Mouse (Mus musculus) stomach, postnatal 0 days (tissue): ENCODE results near the gene Ptpn7. TPM values are rescaled to one million over a fixed set of nuclear protein-coding genes. Genes with fewer than 3 reads are reported as not detected.
"Not testable (repeated sequence)": the region's sequence is repeated elsewhere in the genome, so short reads cannot be mapped to it uniquely, and the experiment has no call there.

Experiments
- ATAC-seq: fragments of 200-750 bp; cut with Nextera tagmentation; 2 replicates; pipeline ENCODE4 v1.8.0; 2017; ENCODE audit not compliant: low FRiP score, low TSS enrichment
- DNase-seq: peaks from one replicate; pipeline ENCODE4 v3.0.0-alpha.2; 2016; ENCODE audit warnings: low spot score
- H3K27ac ChIP-seq: fragments of 300-500 bp; sonication (generic); replicated peaks from 2 replicates; pipeline ENCODE4 v1.5.1; 2014; ENCODE audit warnings: mild to moderate bottlenecking, control low read depth
- H3K27me3 ChIP-seq: fragments of 300-500 bp; sonication (generic); 2 replicates; pipeline ENCODE4 v1.6.1; 2014; ENCODE audit warnings: low read length; ENCODE audit not compliant: control insufficient read depth, insufficient read depth
- H3K36me3 ChIP-seq: fragments of 300-500 bp; sonication (generic); 2 replicates; pipeline ENCODE4 v1.6.1; 2014; ENCODE audit warnings: low read length, mixed read lengths; ENCODE audit not compliant: control insufficient read depth, insufficient read depth
- H3K4me1 ChIP-seq: fragments of 300-500 bp; sonication (generic); replicated peaks from 2 replicates; pipeline ENCODE4 v1.6.1; 2014; ENCODE audit warnings: antibody characterized with exemption; ENCODE audit not compliant: control insufficient read depth, insufficient read depth
- H3K4me2 ChIP-seq: fragments of 300-500 bp; sonication (generic); replicated peaks from 2 replicates; pipeline ENCODE4 v1.6.1; 2014; ENCODE audit warnings: low read depth, mild to moderate bottlenecking, control low read depth, moderate library complexity
- H3K4me3 ChIP-seq: fragments of 300-500 bp; sonication (generic); 2 replicates; pipeline ENCODE4 v1.5.1; 2014; ENCODE audit warnings: low read depth, low read length, control low read depth
- H3K9ac ChIP-seq: fragments of 300-500 bp; sonication (generic); 2 replicates; pipeline ENCODE4 v1.6.1; 2014; ENCODE audit warnings: mild to moderate bottlenecking, low read length, control low read depth, mixed read lengths
- H3K9me3 ChIP-seq: fragments of 300-500 bp; sonication (generic); 2 replicates; pipeline ENCODE4 v1.6.1; 2016; ENCODE audit warnings: low read length; ENCODE audit not compliant: control insufficient read depth
- CTCF ChIP-seq: IDR thresholded peaks from 2 replicates; pipeline ENCODE4 v1.5.1; 2016; ENCODE audit warnings: antibody characterized with exemption, low read depth, mild to moderate bottlenecking, moderate library complexity
- EP300 ChIP-seq: optimal IDR thresholded peaks from 2 replicates; pipeline ENCODE3; 2016; ENCODE audit warnings: antibody characterized with exemption
- WGBS: fragments of 180-500 bp; shearing (Covaris S2); extraction: QIAGEN DNeasy Blood & Tissue Kit; methylation state at CpG from one replicate; pipeline ENCODE4 v1.1.7; 2014; 5-methylcytosine and 5-hydroxymethylcytosine counted together
- polyA plus RNA-seq: library from polyadenylated mRNA; unstranded; fragments of >200 nt; fragmentation: Nextera tagmentation; extraction: Ambion mirVana; gene quantifications from 2 replicates; pipeline ENCODE4 v1.2.1, GENCODE M21; 2015

The Ptpn7 gene
- polyA plus RNA-seq, 1 experiment from 2014 or later: 0.32 TPM

GRCm38 (mm10) chr1:135100400-135100799 is 32.1 kb upstream of the Ptpn7 start:
- Histone ChIP-seq H3K27me3 (peaks cover 2% of the 10 kb centered on the region; the same call in 1 of the 2 replicates), H3K4me2 (no peak overlapping the region), H3K9ac (no peak overlapping the region), H3K27ac (no peak overlapping the region), H3K36me3 (no peaks in the 10 kb centered on the region), H3K9me3 (no peaks in the 10 kb centered on the region), H3K4me3 (no peak overlapping the region), H3K4me1 (no peaks in the 10 kb centered on the region)
- ATAC-seq (no peak), DNase-seq (no peak)
- 30% methylated on average over 7 of the region's 7 CpGs for WGBS
- TF ChIP-seq EP300: no peak
- no peak for TF ChIP-seq CTCF

- no peaks in the 10 kb centered on the region for H3K36me3 ChIP-seq
- H3K27me3 ChIP-seq: no peaks in the 10 kb centered on the region; the same call in 1 of the 2 replicates
- H3K4me2 ChIP-seq: peak within 1 kb of the TSS; percentile 71
- DNase-seq (peak; percentile 47), ATAC-seq (peak; percentile 27; the same call in 1 of the 2 replicates)
- no peaks in the 10 kb centered on the region for H3K9me3 ChIP-seq
- no peak within 1 kb of the TSS for H3K27ac ChIP-seq
- no peak within 1 kb of the TSS for H3K9ac ChIP-seq
- H3K4me1 ChIP-seq: no peaks in the 10 kb centered on the region
- peak within 1 kb of the TSS; percentile 38 for H3K4me3 ChIP-seq
- no peak for TF ChIP-seq CTCF
- no peak for TF ChIP-seq EP300
- under 1% methylated on average over 30 of the region's 40 CpGs for WGBS
Measured at GRCm38 (mm10) chr1:135105124-135105523, 27.4 kb upstream of the Ptpn7 start, which contains the start of gene Lgr6. Gene Lgr6, minus strand, starts transcription at chr1:135105276.

- Histone ChIP-seq H3K9me3 (no peaks in the 10 kb centered on the region), H3K4me2 (no peak overlapping the region), H3K36me3 (no peaks in the 10 kb centered on the region), H3K4me3 (no peak overlapping the region), H3K4me1 (no peaks in the 10 kb centered on the region), H3K27me3 (no peaks in the 10 kb centered on the region; the same call in 1 of the 2 replicates), H3K27ac (no peak overlapping the region), H3K9ac (no peak overlapping the region)
- WGBS: 0% methylated on average over 8 of the region's 8 CpGs
- DNase-seq: peak; percentile 81
- ATAC-seq: peak; percentile 41; the same call in 1 of the 2 replicates
- peak; percentile 92 for TF ChIP-seq CTCF
- no peak for TF ChIP-seq EP300
Measured at GRCm38 (mm10) chr1:135105951-135106350, 26.5 kb upstream of the Ptpn7 start.

- ATAC-seq: peak; percentile 26; the same call in 1 of the 2 replicates
- TF ChIP-seq EP300 (no peak), CTCF (peak; percentile 77)
- H3K4me2 ChIP-seq: no peak overlapping the region
- H3K27ac ChIP-seq: no peak overlapping the region
- no peaks in the 10 kb centered on the region; the same call in 1 of the 2 replicates for H3K27me3 ChIP-seq
- 52% methylated on average over 6 of the region's 6 CpGs for WGBS
- H3K9me3 ChIP-seq: no peaks in the 10 kb centered on the region
- DNase-seq: peak; percentile 42
- H3K4me1 ChIP-seq: no peaks in the 10 kb centered on the region
- no peak overlapping the region for H3K4me3 ChIP-seq
- no peak overlapping the region for H3K9ac ChIP-seq
- H3K36me3 ChIP-seq: no peaks in the 10 kb centered on the region
Measured at GRCm38 (mm10) chr1:135108611-135109010, 23.9 kb upstream of the Ptpn7 start.

- ATAC-seq (no peak), DNase-seq (peak; percentile 67)
- no peak overlapping the region for H3K4me2 ChIP-seq
- no peaks in the 10 kb centered on the region for H3K36me3 ChIP-seq
- no peaks in the 10 kb centered on the region for H3K9me3 ChIP-seq
- no peak overlapping the region for H3K4me3 ChIP-seq
- TF ChIP-seq EP300 (no peak), CTCF (peak; percentile 95)
- H3K27me3 ChIP-seq: no peaks in the 10 kb centered on the region
- WGBS: 20% methylated on average over 6 of the region's 6 CpGs
- H3K4me1 ChIP-seq: no peaks in the 10 kb centered on the region
- H3K27ac ChIP-seq: no peak overlapping the region
- H3K9ac ChIP-seq: no peak overlapping the region
Measured at GRCm38 (mm10) chr1:135110075-135110474, 22.4 kb upstream of the Ptpn7 start.

GRCm38 (mm10) chr1:135111271-135111670 is 21.2 kb upstream of the Ptpn7 start:
- H3K4me1 ChIP-seq, H3K27me3 ChIP-seq, H3K9ac ChIP-seq, H3K36me3 ChIP-seq, H3K4me2 ChIP-seq, H3K9me3 ChIP-seq, H3K4me3 ChIP-seq, H3K27ac ChIP-seq, ATAC-seq, DNase-seq: not testable (repeated sequence)
- 58% methylated on average over 4 of the region's 5 CpGs for WGBS
